Mouse (Mus musculus): ENCODE measurements around the gene Gm30083.

Gm30083 gene

GRCm38 (mm10) chr14:33958186-33958585 is 56.8 kb downstream of the Gm30083 start:
- DNase-seq = no peak

DNA sequence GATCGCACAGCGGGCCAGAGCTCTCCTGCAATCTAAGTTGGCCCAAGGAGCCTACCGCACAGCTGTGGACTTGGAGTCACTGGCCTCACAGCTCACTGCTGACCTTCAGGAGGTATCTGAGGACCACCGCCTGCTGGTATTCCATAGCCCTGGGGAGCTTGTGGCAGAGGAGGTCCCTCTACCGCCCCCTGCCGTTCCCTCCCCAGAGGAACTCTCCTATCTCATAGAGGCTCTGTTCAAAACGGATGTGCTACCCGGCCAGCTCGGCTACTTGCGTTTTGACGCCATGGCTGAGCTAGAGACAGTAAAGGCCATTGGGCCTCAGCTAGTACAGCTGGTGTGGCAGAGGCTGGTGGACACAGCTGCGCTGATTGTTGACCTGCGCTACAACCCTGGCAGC is 58.9 kb downstream of the Gm30083 start:
- no peak for DNase-seq

GRCm38 (mm10) chr14:33953761-33954160 is 61.2 kb downstream of the Gm30083 start, which contains the start of gene Rbp3:
TSS of gene Rbp3 (plus strand) at chr14:33954003.
- DNase-seq = no peak

- peak; percentile 22 for DNase-seq
Observed at GRCm38 (mm10) chr14:33952233-33952981, 62.6 kb downstream of the Gm30083 start.

DNA sequence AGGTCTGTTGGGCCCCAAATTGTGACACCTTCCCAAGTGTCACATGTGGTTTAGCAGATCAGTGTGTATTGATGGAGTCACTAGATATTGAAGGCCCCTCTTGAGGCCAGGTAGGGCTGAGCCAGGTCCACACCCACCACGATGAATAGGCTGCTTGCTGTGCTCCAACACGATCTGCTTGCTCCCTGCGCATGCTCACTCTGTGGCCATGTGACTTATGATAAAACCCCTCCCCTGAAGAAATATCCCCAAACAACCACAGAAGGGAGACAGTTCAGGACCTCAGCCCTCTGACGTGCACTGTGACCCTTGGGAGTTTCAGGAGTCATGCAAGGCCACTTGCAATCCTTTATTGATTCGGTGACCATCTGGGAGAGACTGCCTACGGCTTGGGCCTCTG is 68.9 kb downstream of the Gm30083 start:
- no peak for DNase-seq

DNA sequence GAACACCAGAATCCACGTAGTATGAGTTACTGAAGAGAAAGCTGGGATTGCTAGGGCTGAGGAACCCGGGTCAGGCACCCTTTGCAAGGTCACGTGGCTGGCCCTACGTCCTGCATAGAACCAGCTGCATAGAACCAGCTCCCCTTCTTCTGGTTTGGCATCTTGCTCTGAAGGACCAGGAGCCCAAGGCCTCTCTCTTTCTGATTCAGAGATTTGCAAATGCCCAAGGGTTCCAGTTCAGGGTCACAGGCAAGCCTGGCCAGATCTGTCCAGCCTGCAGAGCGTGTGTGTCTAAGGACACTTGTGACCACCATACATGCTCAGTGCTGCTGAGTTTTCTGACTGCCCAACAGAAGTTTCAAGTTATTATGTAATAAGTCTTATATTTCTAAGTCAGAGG is 72.8 kb downstream of the Gm30083 start:
- DNase-seq = no peak

DNA sequence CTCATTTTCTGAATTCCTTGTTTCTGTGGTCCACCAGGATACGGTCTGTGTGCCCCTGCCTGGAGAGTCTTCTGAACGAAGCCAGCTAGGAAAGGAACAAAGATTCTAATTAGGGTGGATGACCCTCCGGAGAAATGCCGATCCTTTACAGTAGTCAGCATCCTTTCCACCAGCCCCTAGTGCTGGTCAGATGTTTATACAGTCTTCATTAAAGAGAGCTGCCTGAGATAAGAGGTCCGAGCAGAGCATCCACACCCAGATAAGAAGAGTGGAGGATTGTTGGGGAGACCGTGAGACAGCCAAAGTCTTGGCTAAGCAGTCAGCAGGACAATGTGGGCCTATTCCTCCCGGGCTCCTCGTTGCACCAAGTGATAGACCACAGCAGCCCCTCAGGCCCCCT is 74.2 kb downstream of the Gm30083 start, which contains the start of gene Gdf2:
Gene Gdf2, plus strand, starts transcription at position 301 of the 400 bp plus-strand sequence.
- no peak for DNase-seq

GRCm38 (mm10) chr14:33939117-33939516 is 75.9 kb downstream of the Gm30083 start:
- DNase-seq = peak; percentile 57
